Mouse (Mus musculus) C2C12 (cell line): ENCODE results near the gene Hcls1.

Experiments used
- CTCF ChIP-seq: IDR thresholded peaks from one replicate; pipeline ENCODE4 v1.5.1; 2011; ENCODE audit not compliant: control insufficient read depth, insufficient read depth, insufficient read length
- MAX ChIP-seq: IDR thresholded peaks from one replicate; pipeline ENCODE4 v1.6.1; 2011; ENCODE audit warnings: mild to moderate bottlenecking, control low read depth
- MYOG ChIP-seq: IDR thresholded peaks from one replicate; pipeline ENCODE4 v1.6.1; 2011; ENCODE audit not compliant: control insufficient read depth, insufficient read length; ENCODE audit errors: extremely low read depth
- USF1 ChIP-seq: IDR thresholded peaks from one replicate; pipeline ENCODE4 v1.6.1; 2011; ENCODE audit warnings: low read depth, mild to moderate bottlenecking, control low read depth, moderate library complexity

- TF ChIP-seq CTCF (no peak), MAX (no peak), USF1 (no peak), MYOG (no peak)
Measured at GRCm38 (mm10) chr16:36951029-36951428, 16.2 kb downstream of the Hcls1 start.
